Mouse (Mus musculus): ENCODE data around the gene Mtnr1b.

DNA sequence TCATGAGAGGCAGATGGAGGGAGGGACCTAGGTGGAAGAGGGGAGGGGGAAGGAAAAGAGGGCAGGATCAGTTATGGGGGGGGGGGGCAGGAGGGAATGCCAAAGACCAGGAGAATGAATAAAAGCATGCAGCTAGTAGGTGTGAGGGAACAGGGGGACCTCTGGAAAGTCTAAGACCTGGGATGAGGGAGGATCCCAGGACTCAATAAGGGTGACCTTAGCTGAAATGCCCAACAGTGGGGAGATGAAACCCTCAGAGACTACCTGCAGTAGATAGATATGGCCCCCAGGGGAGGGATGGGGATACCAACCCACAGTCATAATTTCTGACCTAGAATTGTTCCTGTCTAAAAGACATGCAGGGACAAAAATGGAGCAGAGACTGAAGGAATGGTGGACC lies 6.4 kb upstream of the Mtnr1b start:
- TF ChIP-seq POLR2A (IDR thresholded peaks at IDR 0.05; ENCODE audit: control insufficient read depth, extremely low read depth, insufficient read depth, low read length, poor library complexity) (no peak), CTCF (IDR thresholded peaks at IDR 0.05; ENCODE audit: borderline replicate concordance, control insufficient read depth, extremely low read depth, insufficient read depth, low read length, poor library complexity) (no peak)
